8 mouse cellular contexts compared by ENCODE assay signal in genomic region chr12:69582216-69582612, GRCm38 (mm10). TPM values are rescaled to one million over a fixed set of nuclear protein-coding genes. Genes with fewer than 3 reads are reported as not detected.
DNase-seq lines count a peak whose midpoint lies in the region; ATAC-seq and TF ChIP-seq lines count a peak whose summit lies in the region.

No protein-coding gene starts in this region.

- no peak for DNase-seq in layer of hippocampus, adult 2 months (ENCODE audit: low spot score in 2 of 2)
- no peak for DNase-seq in layer of hippocampus, postnatal 25 days (ENCODE audit: extremely low spot score in 1 of 2, low spot score in 1 of 2)
- no peak for DNase-seq in layer of hippocampus, adult 9-11 months
- DNase-seq in gastrocnemius, postnatal 4 days (ENCODE audit: low spot score in 2 of 2), result no peak
- no peak for DNase-seq in urinary bladder, postnatal 25 days (ENCODE audit: low spot score)

- peak overlapping the region; percentile 84 for H3K4me3 ChIP-seq in layer of hippocampus, adult 2 months
- H3K4me3 ChIP-seq in brown adipose tissue, adult 24 weeks (ENCODE audit: insufficient read depth, low read depth, low read length), result peak overlapping the region; percentile 86
- H3K4me3 ChIP-seq in hindbrain, embryonic 15.5 days, result peak overlapping the region; percentile 81
- H3K4me3 ChIP-seq in myocyte, result peak overlapping the region; percentile 62

- H3K4me1 ChIP-seq in brown adipose tissue, adult 24 weeks (ENCODE audit: control insufficient read depth, insufficient read depth, insufficient read length, low read length), result no peaks in the 10 kb centered on the region
- peaks cover 28% of the 10 kb centered on the region for H3K4me1 ChIP-seq in hindbrain, embryonic 15.5 days (replicated peaks)

- peak overlapping the region; percentile 73 for H3K4me2 ChIP-seq in hindbrain, embryonic 15.5 days
- H3K4me2 ChIP-seq in myocyte (ENCODE audit: low read depth), result peak overlapping the region; percentile 87

- ATAC-seq in hindbrain, embryonic 15.5 days (ENCODE audit: low FRiP score, low read depth), result no peak; the same call in 1 of the 2 replicates

- no peaks in the 10 kb centered on the region for H3K9me3 ChIP-seq in hindbrain, embryonic 15.5 days

- H3K79me2 ChIP-seq in myocyte (ENCODE audit: control insufficient read depth, insufficient read depth), result peaks cover 32% of the 10 kb centered on the region

- H3K36me3 ChIP-seq in hindbrain, embryonic 15.5 days, result peaks cover 47% of the 10 kb centered on the region
- H3K36me3 ChIP-seq in myocyte (ENCODE audit: control insufficient read depth, insufficient read depth), result peaks cover 31% of the 10 kb centered on the region

- no peaks in the 10 kb centered on the region for H3K27me3 ChIP-seq in hindbrain, embryonic 15.5 days
- H3K27me3 ChIP-seq in myocyte (ENCODE audit: control insufficient read depth, insufficient read depth, insufficient read length), result no peaks in the 10 kb centered on the region

- TF ChIP-seq CTCF in layer of hippocampus, adult 2 months (conservative IDR thresholded peaks at IDR 0.05), result no peak

- H3K9ac ChIP-seq in hindbrain, embryonic 15.5 days, result peak overlapping the region; percentile 91

- H3K27ac ChIP-seq in layer of hippocampus, adult 2 months, result peak overlapping the region; percentile 91
- no peak overlapping the region for H3K27ac ChIP-seq in brown adipose tissue, adult 24 weeks (replicated peaks; ENCODE audit: low read depth, low read length)
- peak overlapping the region; percentile 91 for H3K27ac ChIP-seq in hindbrain, embryonic 15.5 days (replicated peaks)

- peak overlapping the region; percentile 23 for H3ac ChIP-seq in myocyte (ENCODE audit: control insufficient read depth, insufficient read length)

- no peak for TF ChIP-seq POLR2A in myocyte (IDR thresholded peaks at IDR 0.05; ENCODE audit: insufficient read length, low read depth)

- 31% methylated on average over 9 of the region's 9 CpGs for WGBS in hindbrain, embryonic 15.5 days

TF ChIP-seq in myocyte, 11 proteins besides CTCF, POLR2A, EP300 and RAD21:
- TF ChIP-seq MAX (IDR thresholded peaks at IDR 0.05; ENCODE audit: low read depth), result no peak
- TF ChIP-seq SRF (IDR thresholded peaks at IDR 0.05; ENCODE audit: control insufficient read depth, insufficient read length, low read depth), result no peak
- no peak for TF ChIP-seq REST (IDR thresholded peaks at IDR 0.05; ENCODE audit: insufficient read depth, insufficient read length)
- TF ChIP-seq E2F4 (IDR thresholded peaks at IDR 0.05; ENCODE audit: insufficient read depth), result no peak
- no peak for TF ChIP-seq CEBPB (IDR thresholded peaks at IDR 0.05; ENCODE audit: insufficient read depth, poor library complexity, severe bottlenecking)
- TF ChIP-seq MYOD1 (IDR thresholded peaks at IDR 0.05; ENCODE audit: control insufficient read depth in 1 of 3, insufficient read length in 2 of 3, low read depth in 2 of 3), result no peak
- TF ChIP-seq MYOG (IDR thresholded peaks at IDR 0.05; ENCODE audit: control insufficient read depth in 1 of 3, insufficient read depth in 1 of 3, insufficient read length in 2 of 3, low read depth in 2 of 3), result no peak
- TF ChIP-seq TCF12 (IDR thresholded peaks at IDR 0.05; ENCODE audit: insufficient read depth, poor library complexity, severe bottlenecking), result no peak
- no peak for TF ChIP-seq POLR2AphosphoS2 (IDR thresholded peaks at IDR 0.05; ENCODE audit: insufficient read length, low read depth)
- TF ChIP-seq USF1 (IDR thresholded peaks at IDR 0.05; ENCODE audit: low read depth), result no peak
- no peak for TF ChIP-seq TCF3 (IDR thresholded peaks at IDR 0.05; ENCODE audit: insufficient read length, low read depth)

RNA-seq across cellular contexts. Expression of gene Vcpkmt, which starts 0.6 kb away (rescaled TPM):
- 10 to 100 TPM; 18.1 TPM for total RNA-seq in layer of hippocampus, adult 2 months (2021)
- 10 to 100 TPM; 19.9 to 21.2 TPM for total RNA-seq in layer of hippocampus, postnatal 25 days (2021)
- polyA plus RNA-seq in brown adipose tissue, adult 24 weeks (2012; ENCODE audit: insufficient read depth, insufficient read length, missing spikeins), result 4.1 and 5.2 TPM in 2 replicates
- polyA plus RNA-seq in hindbrain, embryonic 15.5 days (2015; fragmentation: Nextera tagmentation; extraction: Ambion mirVana), result 24.8 and 25.3 TPM in 2 replicates
- 14.6 TPM for polyA plus RNA-seq in myocyte (2012; fragmentation: generic; extraction: Trizol)
- total RNA-seq in gastrocnemius, postnatal 4 days (2021), result 1 to 10 TPM; 4.9 to 7.2 TPM
